Comparison of ENCODE assay signal across 8 mouse cellular contexts in genomic region chr19:12433033-12433432, GRCm38 (mm10). TPM values are rescaled to one million over a fixed set of nuclear protein-coding genes. Genes with fewer than 3 reads are reported as not detected.
DNase-seq lines count a peak whose midpoint lies in the region; ATAC-seq and TF ChIP-seq lines count a peak whose summit lies in the region.
"Had no signal": no experiment of that assay in that cellular context is flagged by ENCODE, and none has a peak within 500 bp of the region (broad histone marks: within the 10 kb centered on the region; RNA-seq: fewer than 3 reads in every experiment).

No protein-coding gene starts in this region.

- H3K36me3 ChIP-seq in forebrain, embryonic 13.5 days (ENCODE audit: poor library complexity, severe bottlenecking) = no peaks in the 10 kb centered on the region
- H3K36me3 ChIP-seq in lung, embryonic 14.5 days (ENCODE audit: insufficient read depth) = no peaks in the 10 kb centered on the region
- no peaks in the 10 kb centered on the region for H3K36me3 ChIP-seq in neural tube, embryonic 15.5 days
- H3K36me3 ChIP-seq: heart, embryonic 13.5 days had no signal

- peak; percentile 46 for TF ChIP-seq CTCF in bone marrow, adult 2 months (IDR thresholded peaks at IDR 0.05; ENCODE audit: control insufficient read depth, insufficient read depth, low read length)
- TF ChIP-seq CTCF in lung, embryonic 14.5 days (IDR thresholded peaks at IDR 0.05; ENCODE audit: low read depth) = peak; percentile 70

- peaks cover 6% of the 10 kb centered on the region for H3K4me1 ChIP-seq in bone marrow, adult 2 months (ENCODE audit: control insufficient read depth, insufficient read depth, low read length)
- no peaks in the 10 kb centered on the region for H3K4me1 ChIP-seq in forebrain, embryonic 13.5 days
- H3K4me1 ChIP-seq in lung, embryonic 14.5 days (ENCODE audit: insufficient read depth) = no peaks in the 10 kb centered on the region
- no peaks in the 10 kb centered on the region for H3K4me1 ChIP-seq in neural tube, embryonic 15.5 days
- H3K4me1 ChIP-seq: heart, embryonic 13.5 days had no signal

- TF ChIP-seq POLR2A in bone marrow, adult 2 months (IDR thresholded peaks at IDR 0.05; ENCODE audit: borderline replicate concordance, control insufficient read depth, low read depth, low read length) = no peak

- no peak overlapping the region for H3K4me3 ChIP-seq in bone marrow, adult 2 months (replicated peaks; ENCODE audit: control insufficient read depth, low read depth, low read length)
- H3K4me3 ChIP-seq in forebrain, embryonic 13.5 days = no peak overlapping the region
- no peak overlapping the region for H3K4me3 ChIP-seq in lung, embryonic 14.5 days (ENCODE audit: low read depth, low read length)
- no peak overlapping the region for H3K4me3 ChIP-seq in neural tube, embryonic 15.5 days (replicated peaks)
- H3K4me3 ChIP-seq: heart, embryonic 13.5 days had no signal

- H3K9ac ChIP-seq in forebrain, embryonic 13.5 days = no peak overlapping the region
- no peak overlapping the region for H3K9ac ChIP-seq in lung, embryonic 14.5 days
- no peak overlapping the region for H3K9ac ChIP-seq in neural tube, embryonic 15.5 days (replicated peaks)
- H3K9ac ChIP-seq: heart, embryonic 13.5 days had no signal

- H3K27me3 ChIP-seq in forebrain, embryonic 13.5 days = no peaks in the 10 kb centered on the region
- no peaks in the 10 kb centered on the region for H3K27me3 ChIP-seq in lung, embryonic 14.5 days (ENCODE audit: insufficient read depth, low read length)
- no peaks in the 10 kb centered on the region for H3K27me3 ChIP-seq in neural tube, embryonic 15.5 days (replicated peaks)
- H3K27me3 ChIP-seq: heart, embryonic 13.5 days had no signal

- H3K9me3 ChIP-seq in forebrain, embryonic 13.5 days (replicated peaks) = no peaks in the 10 kb centered on the region
- no peaks in the 10 kb centered on the region for H3K9me3 ChIP-seq in lung, embryonic 14.5 days (ENCODE audit: low read depth, low read length)
- no peaks in the 10 kb centered on the region for H3K9me3 ChIP-seq in neural tube, embryonic 15.5 days (replicated peaks)
- H3K9me3 ChIP-seq: heart, embryonic 13.5 days had no signal

- H3K4me2 ChIP-seq in forebrain, embryonic 13.5 days = no peak overlapping the region
- H3K4me2 ChIP-seq in lung, embryonic 14.5 days = no peak overlapping the region
- H3K4me2 ChIP-seq in neural tube, embryonic 15.5 days = no peak overlapping the region
- H3K4me2 ChIP-seq: heart, embryonic 13.5 days had no signal

- no peak overlapping the region for H3K27ac ChIP-seq in bone marrow, adult 2 months (ENCODE audit: control insufficient read depth, insufficient read depth, low read depth, low read length, poor library complexity)
- H3K27ac ChIP-seq in forebrain, embryonic 13.5 days = no peak overlapping the region
- no peak overlapping the region for H3K27ac ChIP-seq in lung, embryonic 14.5 days (ENCODE audit: low read depth)
- H3K27ac ChIP-seq in neural tube, embryonic 15.5 days (replicated peaks) = no peak overlapping the region
- H3K27ac ChIP-seq: heart, embryonic 13.5 days had no signal

- peak; percentile 19 for DNase-seq in urinary bladder, postnatal 25 days (ENCODE audit: low spot score)
- no peak for DNase-seq in urinary bladder, adult 2 months (ENCODE audit: low spot score)
- DNase-seq in induced T-regulatory cell, adult 2 months (ENCODE audit: low read depth) = peak; percentile 48
- DNase-seq in lung, embryonic 14.5 days = peak; percentile 72

- 3% methylated on average over 2 of the region's 2 CpGs for WGBS in bone marrow, adult 2 months
- WGBS in forebrain, embryonic 13.5 days = 3% methylated on average over 2 of the region's 2 CpGs
- 6% methylated on average over 2 of the region's 2 CpGs for WGBS in lung, embryonic 14.5 days
- 5% methylated on average over 2 of the region's 2 CpGs for WGBS in neural tube, embryonic 15.5 days

- ATAC-seq in forebrain, embryonic 13.5 days = peak; percentile 53; the same call in 1 of the 2 replicates
- peak; percentile 49; the same call in 1 of the 2 replicates for ATAC-seq in lung, embryonic 14.5 days (ENCODE audit: insufficient read depth)
- ATAC-seq in neural tube, embryonic 15.5 days (ENCODE audit: low FRiP score) = peak; percentile 79

RNA-seq across cellular contexts. Expression of gene Pfpl, which starts 5.3 kb away (rescaled TPM):
- polyA plus RNA-seq in urinary bladder, adult 2 months (2012; rRNA removed) = not detected in 2 replicates
- not detected in 2 replicates for polyA plus RNA-seq in bone marrow, adult 2 months (2011; ENCODE audit: insufficient read depth, insufficient read length, low replicate concordance, missing spikeins)
- polyA plus RNA-seq in forebrain, embryonic 13.5 days (2015; fragmentation: Nextera tagmentation; extraction: Ambion mirVana) = not detected in 2 replicates
- polyA plus RNA-seq in lung, embryonic 14.5 days (2014; fragmentation: Nextera tagmentation; extraction: Ambion mirVana) = not detected in 2 replicates
- not detected in 2 replicates for polyA plus RNA-seq in neural tube, embryonic 15.5 days (2015; fragmentation: Nextera tagmentation; extraction: Ambion mirVana)
- polyA plus RNA-seq: heart, embryonic 13.5 days had no signal

RNA-seq across cellular contexts. Expression of gene Olfr1441, which starts 15.8 kb away (rescaled TPM):
- not detected in 2 replicates for polyA plus RNA-seq in urinary bladder, adult 2 months (2012; rRNA removed)
- not detected in 2 replicates for polyA plus RNA-seq in bone marrow, adult 2 months (2011; ENCODE audit: insufficient read depth, insufficient read length, low replicate concordance, missing spikeins)
- not detected in 2 replicates for polyA plus RNA-seq in forebrain, embryonic 13.5 days (2015; fragmentation: Nextera tagmentation; extraction: Ambion mirVana)
- not detected in 2 replicates for polyA plus RNA-seq in lung, embryonic 14.5 days (2014; fragmentation: Nextera tagmentation; extraction: Ambion mirVana)
- polyA plus RNA-seq in neural tube, embryonic 15.5 days (2015; fragmentation: Nextera tagmentation; extraction: Ambion mirVana) = not detected in 2 replicates
- polyA plus RNA-seq: heart, embryonic 13.5 days had no signal

RNA-seq across cellular contexts. Expression of gene Mpeg1, which starts 27.5 kb away (rescaled TPM):
- polyA plus RNA-seq in urinary bladder, adult 2 months (2012; rRNA removed) = 11.6 and 15.2 TPM in 2 replicates
- 20.5 and 54.7 TPM in 2 replicates for polyA plus RNA-seq in bone marrow, adult 2 months (2011; ENCODE audit: insufficient read depth, insufficient read length, low replicate concordance, missing spikeins)
- polyA plus RNA-seq in forebrain, embryonic 13.5 days (2015; fragmentation: Nextera tagmentation; extraction: Ambion mirVana) = 0.30 and 0.48 TPM in 2 replicates
- polyA plus RNA-seq in lung, embryonic 14.5 days (2014; fragmentation: Nextera tagmentation; extraction: Ambion mirVana) = 0.63 and 0.76 TPM in 2 replicates
- 0.61 and 0.88 TPM in 2 replicates for polyA plus RNA-seq in neural tube, embryonic 15.5 days (2015; fragmentation: Nextera tagmentation; extraction: Ambion mirVana)

RNA-seq across cellular contexts. Expression of gene Olfr1440, which starts 46.0 kb away (rescaled TPM):
- not detected in 2 replicates for polyA plus RNA-seq in urinary bladder, adult 2 months (2012; rRNA removed)
- 0.70 and 1.5 TPM in 2 replicates for polyA plus RNA-seq in bone marrow, adult 2 months (2011; ENCODE audit: insufficient read depth, insufficient read length, low replicate concordance, missing spikeins)
- not detected in 2 replicates for polyA plus RNA-seq in forebrain, embryonic 13.5 days (2015; fragmentation: Nextera tagmentation; extraction: Ambion mirVana)
- not detected in 2 replicates for polyA plus RNA-seq in lung, embryonic 14.5 days (2014; fragmentation: Nextera tagmentation; extraction: Ambion mirVana)
- polyA plus RNA-seq in neural tube, embryonic 15.5 days (2015; fragmentation: Nextera tagmentation; extraction: Ambion mirVana) = not detected in 2 replicates
- polyA plus RNA-seq: heart, embryonic 13.5 days had no signal
